ENCODE assay signal across 22 mouse cellular contexts in genomic region chr10:117993809-117994208, GRCm38 (mm10).
DNase-seq lines count a peak whose midpoint lies in the region; ATAC-seq lines count a peak whose summit lies in the region.
"Had no signal": no experiment of that assay in that cellular context is flagged by ENCODE, and none has a peak within 500 bp of the region (broad histone marks: within the 10 kb centered on the region; RNA-seq: fewer than 3 reads in every experiment).

No protein-coding gene starts in this region.

- H3K9me3 ChIP-seq in embryonic facial prominence, embryonic 15.5 days (replicated peaks): no peaks in the 10 kb centered on the region
- H3K9me3 ChIP-seq in embryonic facial prominence, embryonic 10.5 days: no peaks in the 10 kb centered on the region
- H3K9me3 ChIP-seq in neural tube, embryonic 15.5 days (replicated peaks): no peaks in the 10 kb centered on the region
- no peaks in the 10 kb centered on the region for H3K9me3 ChIP-seq in liver, embryonic 11.5 days (ENCODE audit: control insufficient read depth, low read length)
- H3K9me3 ChIP-seq: forebrain, embryonic 15.5 days; hindbrain, embryonic 12.5 days; limb, embryonic 10.5 days; midbrain, embryonic 10.5 days; neural tube, embryonic 12.5 days; stomach, embryonic 15.5 days had no signal

- H3K9ac ChIP-seq in embryonic facial prominence, embryonic 15.5 days: no peak overlapping the region
- no peak overlapping the region for H3K9ac ChIP-seq in neural tube, embryonic 15.5 days (replicated peaks)
- H3K9ac ChIP-seq in liver, embryonic 11.5 days (ENCODE audit: low read depth, low read length): no peak overlapping the region
- H3K9ac ChIP-seq: forebrain, embryonic 15.5 days; hindbrain, embryonic 12.5 days; neural tube, embryonic 12.5 days; stomach, embryonic 15.5 days had no signal

- no peak for DNase-seq in embryonic facial prominence, embryonic 10.5 days (ENCODE audit: low spot score)
- peak; percentile 46 for DNase-seq in Muller cell, postnatal 12 days (ENCODE audit: inconsistent ontology term)
- no peak for DNase-seq in liver, embryonic 11.5 days (ENCODE audit: low spot score)
- no peak for DNase-seq in ovary, postnatal 36 days (ENCODE audit: low spot score)
- DNase-seq: cerebellum, adult 11-12 months; gastrocnemius, postnatal 36 days; heart, postnatal 14 days; kidney, adult 2 months; kidney, postnatal 14 days; lung, adult 18-20 months had no signal

- no peak overlapping the region for H3K4me3 ChIP-seq in embryonic facial prominence, embryonic 15.5 days (replicated peaks)
- no peak overlapping the region for H3K4me3 ChIP-seq in embryonic facial prominence, embryonic 10.5 days
- H3K4me3 ChIP-seq in neural tube, embryonic 15.5 days (replicated peaks): no peak overlapping the region
- H3K4me3 ChIP-seq in liver, embryonic 11.5 days (ENCODE audit: low read depth, low read length): no peak overlapping the region
- H3K4me3 ChIP-seq: forebrain, embryonic 15.5 days; hindbrain, embryonic 12.5 days; limb, embryonic 10.5 days; midbrain, embryonic 10.5 days; neural tube, embryonic 12.5 days; stomach, embryonic 15.5 days had no signal

- H3K27ac ChIP-seq in embryonic facial prominence, embryonic 15.5 days (replicated peaks): no peak overlapping the region
- no peak overlapping the region for H3K27ac ChIP-seq in embryonic facial prominence, embryonic 10.5 days (replicated peaks)
- H3K27ac ChIP-seq in neural tube, embryonic 15.5 days (replicated peaks): peak overlapping the region; percentile 58; the same call in 1 of the 2 replicates
- H3K27ac ChIP-seq in liver, embryonic 11.5 days (ENCODE audit: low read depth, low read length): no peak overlapping the region
- H3K27ac ChIP-seq: forebrain, embryonic 15.5 days; hindbrain, embryonic 12.5 days; limb, embryonic 10.5 days; midbrain, embryonic 10.5 days; neural tube, embryonic 12.5 days; stomach, embryonic 15.5 days had no signal

- H3K4me1 ChIP-seq in embryonic facial prominence, embryonic 15.5 days: no peaks in the 10 kb centered on the region
- peaks cover 13% of the 10 kb centered on the region for H3K4me1 ChIP-seq in embryonic facial prominence, embryonic 10.5 days
- H3K4me1 ChIP-seq in neural tube, embryonic 15.5 days: peaks cover 18% of the 10 kb centered on the region
- H3K4me1 ChIP-seq in liver, embryonic 11.5 days (replicated peaks; ENCODE audit: control insufficient read depth, insufficient read depth, low read length): no peaks in the 10 kb centered on the region
- H3K4me1 ChIP-seq: stomach, embryonic 15.5 days had no signal

- no peak overlapping the region for H3K4me2 ChIP-seq in embryonic facial prominence, embryonic 15.5 days (replicated peaks)
- H3K4me2 ChIP-seq in neural tube, embryonic 15.5 days: no peak overlapping the region
- H3K4me2 ChIP-seq in liver, embryonic 11.5 days: no peak overlapping the region
- H3K4me2 ChIP-seq: forebrain, embryonic 15.5 days; heart, embryonic 11.5 days; hindbrain, embryonic 12.5 days; stomach, embryonic 15.5 days had no signal

- H3K27me3 ChIP-seq in embryonic facial prominence, embryonic 15.5 days: no peaks in the 10 kb centered on the region
- peaks cover 7% of the 10 kb centered on the region; the same call in 1 of the 2 replicates for H3K27me3 ChIP-seq in embryonic facial prominence, embryonic 10.5 days (replicated peaks; ENCODE audit: low read depth, poor library complexity, severe bottlenecking)
- no peaks in the 10 kb centered on the region for H3K27me3 ChIP-seq in neural tube, embryonic 15.5 days (replicated peaks)
- no peaks in the 10 kb centered on the region for H3K27me3 ChIP-seq in liver, embryonic 11.5 days (replicated peaks; ENCODE audit: control insufficient read depth, insufficient read depth, low read length)
- H3K27me3 ChIP-seq: forebrain, embryonic 15.5 days; hindbrain, embryonic 12.5 days; neural tube, embryonic 12.5 days; stomach, embryonic 15.5 days had no signal

- 83% methylated on average over 3 of the region's 3 CpGs for WGBS in embryonic facial prominence, embryonic 15.5 days
- WGBS in embryonic facial prominence, embryonic 10.5 days: 90% methylated on average over 3 of the region's 3 CpGs
- WGBS in neural tube, embryonic 15.5 days: 82% methylated on average over 3 of the region's 3 CpGs
- WGBS in liver, embryonic 11.5 days: 82% methylated on average over 3 of the region's 3 CpGs

- ATAC-seq in embryonic facial prominence, embryonic 15.5 days (ENCODE audit: insufficient number of reproducible peaks, low FRiP score, low TSS enrichment, low read depth): 0 out of 2 replicates have a peak, but pooled peaks have one; percentile 29
- peak; percentile 66; the same call in 1 of the 2 replicates for ATAC-seq in common myeloid progenitor, adult 5-6 weeks (replicated peaks; ENCODE audit: low read depth, poor library complexity, severe bottlenecking)
- ATAC-seq in neural tube, embryonic 15.5 days (ENCODE audit: low FRiP score): peak; percentile 23; the same call in 1 of the 2 replicates
- ATAC-seq in liver, embryonic 11.5 days (replicated peaks; ENCODE audit: low FRiP score): no peak
- ATAC-seq: activated CD4-positive, CD25-positive, alpha-beta regulatory T cell, adult 4 months; forebrain, embryonic 15.5 days; inflammation-experienced regulatory T-cells, adult 6 months had no signal

- H3K36me3 ChIP-seq in embryonic facial prominence, embryonic 15.5 days: no peaks in the 10 kb centered on the region
- no peaks in the 10 kb centered on the region for H3K36me3 ChIP-seq in embryonic facial prominence, embryonic 10.5 days (replicated peaks)
- no peaks in the 10 kb centered on the region for H3K36me3 ChIP-seq in neural tube, embryonic 15.5 days
- H3K36me3 ChIP-seq in liver, embryonic 11.5 days (ENCODE audit: control insufficient read depth, insufficient read depth, low read length): no peaks in the 10 kb centered on the region
- H3K36me3 ChIP-seq: forebrain, embryonic 15.5 days; hindbrain, embryonic 12.5 days; limb, embryonic 10.5 days; midbrain, embryonic 10.5 days; neural tube, embryonic 12.5 days; stomach, embryonic 15.5 days had no signal
